Mouse (Mus musculus) 3T3-L1 (cell line): ENCODE data around the gene Yes1.
"Not testable (repeated sequence)": the region's sequence is repeated elsewhere in the genome, so short reads cannot be mapped to it uniquely, and the experiment has no call there.

ENCODE experiments used
- DNase-seq: peaks from one replicate; pipeline ENCODE4 v3.0.0-alpha.2; 2015; ENCODE audit warnings: low read depth, low spot score

Yes1 gene

DNA sequence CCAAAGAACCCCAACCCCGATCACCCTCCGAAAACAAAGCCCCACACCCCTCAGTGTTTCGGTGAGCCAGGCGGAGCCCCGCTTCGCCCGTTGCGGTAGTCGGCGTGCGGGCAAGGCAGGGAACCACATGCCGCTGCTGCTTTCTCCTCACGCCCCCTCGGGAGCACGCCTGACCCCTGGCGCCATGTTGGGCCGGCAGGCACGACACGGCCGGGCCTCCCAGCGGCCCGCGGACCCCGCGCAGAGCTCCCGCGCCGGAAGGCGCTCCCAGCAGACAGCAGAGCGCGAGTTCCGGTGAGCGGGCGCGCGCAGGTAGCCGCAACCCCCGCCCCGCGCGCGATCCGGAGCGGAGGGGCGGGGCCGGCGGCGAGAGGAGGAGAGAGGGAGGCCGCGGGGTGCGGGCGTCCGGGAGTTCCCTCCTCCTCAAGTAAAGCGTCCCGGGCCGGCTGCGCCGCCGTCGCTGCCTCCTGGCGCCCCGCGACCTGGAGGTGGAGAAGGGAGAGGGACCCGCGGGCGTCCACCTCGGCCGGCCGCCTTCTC is at the start of gene Yes1:
Gene Yes1, plus strand, starts transcription at position 371 of the 540 bp plus-strand sequence.
- DNase-seq: peak; percentile 71

DNA sequence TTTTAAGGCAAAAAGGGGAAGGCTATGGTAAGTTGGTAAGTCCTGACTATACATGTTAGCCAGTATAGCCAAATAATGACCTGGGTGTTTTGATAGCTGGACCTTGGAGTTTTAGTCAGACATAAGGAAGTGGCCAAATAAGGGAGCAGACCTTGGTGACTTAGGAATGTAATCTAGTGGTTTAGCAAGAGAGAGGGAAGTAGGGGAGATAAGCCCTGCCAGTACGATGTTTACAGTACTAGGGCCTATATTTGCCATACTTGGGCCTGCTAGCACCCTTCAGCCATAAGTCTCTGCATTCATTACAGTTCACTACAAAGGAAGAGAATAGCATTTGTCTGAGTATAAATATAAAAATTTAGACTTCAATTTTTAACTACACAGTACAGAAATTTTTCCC is 46.3 kb upstream of the Yes1 start:
- no peak for DNase-seq

DNA sequence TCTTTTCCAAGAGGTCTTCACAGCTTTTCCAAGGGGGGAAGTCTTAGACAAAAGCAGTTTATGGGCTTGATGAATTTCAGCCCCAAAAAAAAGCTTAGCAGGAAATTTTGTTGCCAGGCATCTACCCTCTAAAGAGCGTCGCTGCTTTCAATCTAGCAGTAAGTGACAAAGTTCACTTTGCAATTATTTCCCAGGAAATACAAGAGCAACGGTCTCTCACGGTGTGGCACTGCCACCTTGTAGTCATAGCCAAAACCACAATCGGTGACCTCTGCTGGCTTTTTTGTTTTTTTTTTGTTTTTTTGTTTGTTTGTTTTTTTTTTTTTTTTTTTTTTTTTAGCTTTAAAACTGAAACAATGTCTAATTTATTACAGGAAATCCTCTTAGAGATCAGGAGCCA is 39.2 kb upstream of the Yes1 start:
- DNase-seq: no peak

DNA sequence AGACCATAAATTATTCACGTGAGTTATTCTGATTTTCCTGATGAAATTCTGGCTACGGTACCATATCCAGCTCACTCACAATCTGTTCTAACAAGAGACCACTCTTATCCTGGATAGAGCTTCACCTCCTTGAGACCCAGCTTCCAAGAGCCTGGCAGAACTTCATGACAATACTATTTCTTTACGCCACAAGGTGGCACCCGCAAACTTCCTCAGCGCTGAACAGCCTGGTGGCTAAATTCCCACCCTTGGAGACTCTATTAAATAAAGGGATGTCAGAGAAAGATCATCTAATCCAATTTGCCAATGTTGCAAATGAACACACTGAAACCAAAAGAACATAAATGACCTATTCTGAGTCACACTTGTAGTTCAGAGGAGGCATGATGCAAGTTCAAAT is 22.8 kb upstream of the Yes1 start:
- peak; percentile 82 for DNase-seq

DNA sequence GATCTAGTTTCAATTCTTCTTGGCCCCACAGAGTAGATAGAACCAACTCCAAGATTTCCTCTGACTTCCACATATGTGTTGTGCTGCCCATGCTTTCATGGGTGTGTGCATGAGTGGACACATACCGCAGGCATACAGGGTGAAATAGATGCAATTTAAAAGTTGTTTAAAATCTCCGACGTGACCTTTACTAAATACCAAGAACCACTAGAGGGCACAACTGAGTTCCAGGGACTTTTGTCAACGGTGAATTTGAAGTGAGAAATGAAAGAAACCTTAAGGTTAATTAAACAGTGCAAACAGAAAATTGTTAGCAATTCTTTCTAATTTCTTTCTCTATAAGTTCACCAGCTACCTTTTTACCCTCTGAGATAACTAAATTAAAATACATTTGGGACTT is 17.2 kb upstream of the Yes1 start:
- peak; percentile 64 for DNase-seq

DNA sequence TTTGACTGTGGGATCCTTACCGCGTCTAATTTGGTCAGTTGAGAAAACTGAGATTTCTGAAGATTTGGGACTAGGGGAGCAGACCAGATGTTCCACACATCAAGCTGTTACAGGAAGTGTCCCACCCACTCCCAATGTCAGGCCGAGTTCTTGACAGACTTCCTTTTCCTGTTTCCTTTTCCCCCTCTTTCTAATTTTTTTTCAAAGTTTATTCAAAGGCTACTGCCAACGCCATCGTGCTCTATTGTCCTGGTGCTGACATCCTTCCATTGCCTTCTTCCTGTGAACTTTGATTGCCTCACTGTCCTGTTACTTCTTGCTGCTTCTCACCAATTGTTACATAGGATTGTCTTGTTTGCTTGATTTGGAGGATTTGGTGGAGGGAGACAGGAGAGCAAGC is 16.6 kb upstream of the Yes1 start:
- no peak for DNase-seq

DNA sequence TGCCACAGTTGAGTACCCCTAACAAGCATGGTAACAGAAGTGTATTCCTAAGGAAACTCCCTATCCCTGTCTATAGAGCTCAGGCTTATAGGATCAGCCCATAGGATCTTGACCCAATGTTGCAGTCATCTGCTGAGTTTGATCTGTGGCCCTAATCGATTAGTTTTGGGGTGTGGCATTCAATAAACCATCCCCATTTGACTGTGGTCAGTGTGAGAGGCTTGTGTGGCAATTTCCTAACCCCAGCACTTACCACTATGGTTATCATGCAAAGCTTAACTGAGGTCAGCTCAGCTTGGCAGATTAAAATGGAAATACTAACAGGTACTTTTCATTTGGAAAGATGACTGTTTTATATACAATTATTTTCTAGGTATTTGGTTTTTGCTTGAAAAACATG is 5.1 kb upstream of the Yes1 start:
- DNase-seq: no peak

DNA sequence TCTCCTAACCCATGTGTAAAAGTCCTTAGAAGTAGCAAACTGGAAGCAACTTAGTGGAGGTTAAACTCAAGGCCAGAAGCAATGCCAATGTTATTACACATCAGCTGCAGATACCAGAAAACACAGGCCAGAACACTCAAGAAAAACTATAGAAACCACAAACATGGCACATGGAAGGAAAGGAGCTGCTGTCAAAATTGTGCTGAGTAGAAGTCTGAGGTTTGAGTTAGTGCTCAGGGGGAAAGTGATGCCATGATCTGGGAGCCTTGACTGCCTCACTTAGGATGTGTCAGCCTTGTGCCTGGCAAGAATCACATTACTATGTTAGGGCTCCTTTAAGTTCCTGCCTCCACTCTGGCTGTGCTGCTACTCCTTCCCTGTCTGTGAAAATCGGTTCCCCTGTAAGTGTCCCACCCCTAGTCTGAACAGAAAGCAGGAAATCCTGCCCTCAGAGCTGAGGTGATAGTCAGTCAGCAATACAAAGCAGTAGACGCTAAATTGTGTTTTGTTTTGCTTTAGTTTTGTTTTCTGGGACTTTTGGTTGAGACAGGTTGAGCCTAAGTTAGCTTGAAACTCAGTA is 3.1 kb upstream of the Yes1 start:
- DNase-seq: peak; percentile 78

DNA sequence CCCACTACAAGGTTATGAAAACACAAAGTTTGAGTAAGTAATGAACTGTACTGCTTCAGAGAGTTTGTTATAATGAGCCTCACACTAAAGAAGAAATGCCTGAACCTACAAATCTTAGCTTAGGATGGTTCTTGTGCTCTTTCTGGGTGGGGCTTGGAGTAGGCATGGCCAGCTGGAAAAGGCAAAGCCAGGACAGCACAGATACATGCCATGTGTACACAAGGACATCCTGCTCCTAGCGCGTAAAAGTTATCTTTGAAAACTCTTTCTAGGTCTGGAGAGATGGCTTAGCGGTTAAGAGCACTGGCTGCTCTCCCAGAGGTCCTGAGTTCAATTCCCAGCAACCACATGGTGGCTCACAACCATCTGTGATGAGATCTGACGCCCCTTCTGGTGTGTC is 2.5 kb upstream of the Yes1 start:
- peak; percentile 19 for DNase-seq

DNA sequence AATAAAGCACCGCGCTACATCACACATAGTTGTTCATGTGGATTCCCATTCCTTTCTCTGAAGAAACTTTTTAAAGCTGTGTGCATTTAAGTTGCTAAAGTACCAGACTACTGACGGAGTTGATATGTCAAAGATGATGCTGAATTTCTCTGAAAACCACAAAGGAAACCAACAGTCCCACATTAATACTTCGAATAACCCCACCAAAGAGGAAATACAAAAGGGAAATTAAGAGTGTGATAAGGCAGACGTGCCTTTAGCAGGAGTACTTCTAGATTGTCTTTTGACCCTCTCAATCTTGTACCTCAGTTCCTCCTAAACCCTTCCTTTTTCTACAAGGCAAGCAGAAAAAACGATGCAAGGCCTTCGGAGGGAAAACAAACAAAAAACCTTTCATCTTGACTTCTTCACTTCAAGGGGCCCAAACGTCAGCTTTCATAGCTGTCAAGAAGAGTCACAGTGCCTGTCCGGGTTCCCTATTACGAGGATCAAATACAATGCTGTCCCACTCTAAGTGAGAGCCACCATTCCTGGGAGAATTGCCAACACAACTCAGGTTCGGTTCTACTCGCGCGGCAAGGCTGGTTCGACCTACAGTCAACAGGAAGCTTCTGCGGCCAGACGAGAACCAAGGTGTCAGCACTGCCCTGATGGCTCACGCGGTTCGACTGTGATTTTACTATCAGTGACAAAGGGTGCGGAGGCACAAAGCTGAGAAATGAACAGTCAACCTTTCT is 739 bp upstream of the Yes1 start:
- DNase-seq: peak; percentile 59

DNA sequence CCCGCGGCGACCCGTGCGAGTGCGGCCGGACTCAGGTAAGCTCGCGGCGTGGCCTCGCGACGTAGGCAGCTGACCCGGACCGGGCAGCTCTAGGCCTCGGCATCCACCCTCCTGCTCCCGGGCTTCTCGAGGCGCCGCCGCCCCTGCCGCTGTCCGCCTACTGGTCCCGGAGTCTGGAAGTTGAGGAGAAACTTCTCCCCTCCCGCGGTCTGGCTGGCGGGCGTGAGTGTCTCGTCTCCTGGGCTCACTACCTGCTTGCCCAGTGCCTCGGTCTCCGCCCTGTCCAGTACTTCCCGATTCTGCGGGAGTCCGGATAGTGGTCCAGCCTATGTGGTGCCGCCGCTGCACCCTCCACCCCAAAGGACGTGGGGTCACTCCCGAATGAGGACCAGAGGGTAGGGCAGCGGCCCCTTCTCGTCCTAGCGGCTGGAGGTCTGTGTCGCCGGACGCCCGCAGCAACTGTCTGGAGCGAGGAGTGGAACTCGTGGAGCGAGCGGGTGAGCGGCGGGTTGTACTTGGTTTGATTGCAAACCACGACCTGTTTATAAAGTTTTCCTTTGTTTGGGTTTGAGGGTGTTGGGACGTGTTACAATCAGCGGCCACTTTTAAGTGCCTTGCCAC is 480 bp downstream of the Yes1 start:
- peak; percentile 57 for DNase-seq

DNA sequence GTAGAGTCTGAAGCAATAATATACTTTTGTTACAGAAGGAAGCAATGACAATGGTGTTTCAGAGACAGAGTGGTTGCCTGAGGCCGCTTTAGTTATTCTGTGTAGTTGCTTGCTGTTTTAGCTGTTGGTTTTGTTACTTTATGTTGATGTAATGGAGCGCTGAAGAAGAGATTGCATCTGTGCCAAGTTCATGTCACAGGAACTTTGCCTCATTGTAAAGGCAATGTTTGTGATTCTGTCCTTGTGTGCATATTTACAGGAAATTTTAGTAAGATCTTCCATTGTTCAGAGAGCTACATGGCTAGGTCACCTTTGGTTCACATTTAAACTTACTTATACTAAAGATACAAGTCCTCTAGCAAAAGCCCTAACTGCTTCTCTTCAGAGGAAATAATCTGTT is 3.3 kb downstream of the Yes1 start:
- DNase-seq: peak; percentile 21

DNA sequence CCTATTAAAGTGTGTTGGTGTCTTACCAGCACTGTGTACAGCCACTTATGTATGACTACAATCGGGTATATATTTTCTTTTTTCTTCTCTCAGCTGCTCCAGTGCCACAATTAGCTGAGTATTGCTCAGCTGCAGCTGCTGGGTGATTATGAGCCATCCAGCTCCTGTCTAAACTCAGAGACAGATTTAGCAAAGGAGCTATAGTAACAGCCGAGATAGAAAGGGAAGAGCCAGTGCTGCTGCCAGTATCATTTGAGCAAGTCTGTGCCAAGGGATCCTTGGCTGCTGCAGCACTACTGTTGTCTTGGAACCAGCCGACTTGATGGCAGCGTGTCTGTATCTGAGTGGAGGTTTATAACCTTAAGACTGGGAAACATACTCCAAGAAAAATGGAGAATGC is 3.7 kb downstream of the Yes1 start:
- DNase-seq: no peak

DNA sequence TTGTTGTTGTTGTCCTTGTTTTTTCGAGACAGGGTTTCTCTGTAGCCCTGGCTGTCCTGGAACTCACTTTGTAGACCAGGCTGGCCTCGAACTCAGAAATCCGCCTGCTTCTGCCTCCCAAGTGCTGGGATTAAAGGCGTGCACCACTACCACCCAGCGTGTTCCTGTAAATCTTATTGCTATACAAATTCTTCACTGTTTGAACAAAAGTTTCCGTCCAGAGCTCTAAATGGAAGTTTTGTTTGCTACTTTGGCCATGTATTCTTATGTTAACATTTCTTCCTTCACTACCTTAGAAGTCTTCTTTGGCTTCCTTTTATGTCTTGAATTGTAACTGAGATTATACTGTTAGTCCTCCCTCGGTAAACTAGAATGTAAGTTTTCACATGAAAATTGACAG is 5.5 kb downstream of the Yes1 start:
- not testable (repeated sequence) for DNase-seq

DNA sequence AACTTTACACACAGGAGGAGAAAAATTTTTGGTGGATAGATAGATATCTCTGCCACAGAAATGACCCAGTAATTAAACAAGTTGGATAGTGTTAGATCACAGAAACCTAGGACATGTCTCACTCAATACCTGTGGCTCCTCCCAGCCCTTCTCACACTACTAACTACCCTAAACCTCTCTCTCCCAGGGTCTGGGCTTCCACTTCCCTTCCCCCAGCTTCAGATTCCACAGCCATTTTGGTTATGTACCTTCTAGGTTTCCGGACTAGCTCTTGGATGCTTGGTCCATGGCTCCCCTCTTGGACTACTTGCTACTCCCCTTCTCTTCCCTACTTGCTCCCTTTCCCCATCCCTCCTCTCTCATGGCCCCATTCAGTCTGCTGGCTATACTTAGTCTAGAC is 6.9 kb downstream of the Yes1 start:
- DNase-seq: no peak

DNA sequence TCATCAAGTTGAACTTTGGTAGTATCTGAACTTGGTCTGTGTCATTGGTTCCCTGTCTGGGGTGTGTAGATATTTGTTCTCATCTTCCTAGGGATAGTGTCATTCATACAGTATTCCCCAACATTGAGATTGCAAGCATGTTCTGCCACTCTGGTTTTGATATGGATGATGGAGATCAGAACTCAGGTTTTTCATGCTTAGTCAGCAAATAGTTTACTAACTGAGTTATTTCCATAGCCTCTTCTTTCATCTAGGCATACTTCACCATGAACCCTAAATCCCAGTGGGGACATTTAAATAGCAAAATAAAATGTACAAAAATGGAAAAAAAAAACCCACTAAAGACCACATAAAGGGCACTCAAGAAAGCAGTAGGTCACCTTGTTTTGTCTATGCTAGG is 12.7 kb downstream of the Yes1 start:
- no peak for DNase-seq

DNA sequence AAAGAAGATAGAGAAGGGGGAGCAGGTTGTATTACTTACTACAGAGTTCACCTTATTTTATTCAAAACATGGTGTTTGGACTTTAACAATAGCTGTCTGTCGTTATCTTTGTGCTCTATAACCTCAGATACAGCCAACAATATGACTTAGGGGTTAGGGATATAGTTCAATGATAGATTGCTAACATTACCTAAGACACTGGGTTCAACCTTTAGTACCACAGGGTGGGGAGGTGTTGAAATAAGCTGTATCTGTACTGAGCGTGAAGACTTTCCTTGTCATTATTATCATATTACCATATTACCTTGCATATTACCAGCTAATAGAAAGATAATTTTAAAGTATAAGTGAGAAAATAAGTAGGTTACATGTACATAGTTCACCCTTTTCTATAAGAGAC is 13.8 kb downstream of the Yes1 start:
- no peak for DNase-seq

DNA sequence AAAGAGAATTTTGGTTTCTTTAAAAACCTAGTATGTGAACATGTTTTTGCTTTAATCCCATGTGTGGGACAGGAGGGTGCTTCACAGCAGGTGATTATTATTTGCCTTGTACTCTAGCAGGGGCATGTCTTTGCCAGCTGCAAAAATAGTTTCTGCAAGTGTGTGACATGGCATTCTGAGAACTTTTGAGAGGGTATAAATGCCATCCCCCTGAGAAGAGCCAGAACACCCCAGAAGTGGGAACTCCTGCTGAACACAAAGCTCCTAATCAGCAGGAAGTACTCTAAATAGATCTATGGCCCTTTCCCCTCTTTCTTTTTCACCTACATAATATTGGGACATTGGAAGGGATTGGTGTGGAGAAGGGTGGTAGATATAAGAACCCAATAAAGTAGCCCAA is 22.2 kb downstream of the Yes1 start:
- no peak for DNase-seq

DNA sequence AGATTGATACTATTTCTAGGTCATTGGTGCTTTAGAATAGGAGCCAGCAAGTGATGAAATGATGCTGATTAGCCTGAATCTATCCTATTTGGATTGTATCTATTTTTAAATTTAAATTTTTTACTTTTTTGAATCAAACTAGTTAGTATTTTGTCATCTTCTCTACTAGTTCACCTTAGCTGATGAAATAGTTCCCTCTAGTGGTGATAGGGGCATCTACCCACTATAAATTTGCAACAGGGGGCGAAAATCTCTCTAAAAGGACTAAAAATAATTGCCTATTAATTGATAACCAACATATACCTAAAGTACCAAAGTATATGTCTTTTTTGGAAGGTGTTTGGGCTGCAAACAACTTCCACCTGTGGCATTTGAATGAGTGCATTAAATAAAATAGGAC is 46.4 kb downstream of the Yes1 start:
- peak; percentile 64 for DNase-seq

DNA sequence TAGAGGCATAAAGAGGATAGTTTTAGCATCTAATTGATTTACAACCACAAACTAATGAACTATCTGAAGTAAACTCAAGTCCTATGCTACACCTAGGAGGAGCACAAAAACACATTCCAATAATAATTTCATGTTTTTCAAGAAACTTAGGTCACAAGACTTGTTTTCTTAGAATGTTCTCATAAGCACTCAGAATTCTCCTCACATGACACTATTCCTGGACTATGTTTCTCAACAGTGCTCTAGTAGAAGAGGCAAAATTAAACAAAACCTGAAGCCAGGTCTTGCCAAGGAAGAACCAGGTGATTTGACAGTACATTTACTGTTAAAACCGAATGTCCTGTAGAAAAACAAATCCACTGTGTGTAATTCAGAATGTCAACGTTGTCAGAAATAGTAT is 71.5 kb downstream of the Yes1 start:
- no peak for DNase-seq

DNA sequence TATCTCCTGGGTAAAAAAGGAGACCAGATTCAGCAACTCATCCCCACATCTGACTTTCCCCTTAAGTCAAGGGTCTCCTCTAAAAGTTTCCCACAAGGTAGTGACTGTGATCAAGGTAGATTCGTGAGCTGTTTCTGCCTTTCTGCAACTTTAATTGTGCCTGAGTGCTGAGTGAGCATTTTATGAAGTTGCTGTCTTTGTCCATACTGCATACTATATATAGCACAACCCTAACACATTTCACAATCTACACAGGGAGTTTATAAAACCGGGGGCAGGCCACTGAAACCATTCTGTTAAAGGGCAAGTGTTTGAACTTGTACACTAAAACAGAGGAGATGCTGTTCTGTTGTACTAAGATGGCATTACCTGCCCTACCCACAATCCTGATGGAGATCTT is 82.4 kb downstream of the Yes1 start:
- DNase-seq: no peak

DNA sequence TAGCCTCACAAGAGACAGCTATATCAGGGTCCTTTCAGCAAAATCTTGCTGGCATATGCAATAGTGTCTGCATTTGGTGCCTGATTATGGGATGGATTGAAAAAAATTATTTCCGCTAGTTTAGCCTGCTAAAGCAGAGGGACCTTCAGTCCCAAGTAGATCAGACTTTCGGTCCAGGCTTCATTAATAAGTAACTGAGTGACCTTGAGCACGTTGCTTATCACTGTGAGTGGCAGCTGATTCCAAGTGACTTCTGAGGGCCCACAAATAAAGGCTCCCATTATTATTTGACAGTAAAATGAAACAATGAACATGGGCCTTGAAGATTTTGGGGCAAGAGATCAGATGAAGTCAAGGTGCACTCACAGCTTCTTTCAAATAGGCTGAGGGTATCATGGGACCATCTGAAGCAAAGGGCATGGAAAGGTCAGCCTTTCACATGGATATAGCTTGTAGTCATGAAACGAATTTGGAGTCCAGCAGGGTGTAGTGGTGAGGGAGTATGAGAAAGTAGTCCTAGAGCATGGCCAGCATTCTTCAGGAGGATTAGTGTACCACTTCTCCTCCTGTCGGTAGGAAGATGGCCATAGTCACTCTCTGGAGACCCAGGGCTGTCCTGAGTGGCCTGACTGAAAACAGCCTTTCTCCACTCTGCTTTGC is 86.4 kb downstream of the Yes1 start:
- no peak for DNase-seq
